Mouse (Mus musculus): ENCODE results near the gene Olfr1393. TPM values are rescaled to one million over a fixed set of nuclear protein-coding genes. Genes with fewer than 3 reads are reported as not detected.
A peak's percentile ranks its signal among the peaks of the same experiment; 100 is the strongest.
"Not testable (repeated sequence)": the region's sequence is repeated elsewhere in the genome, so short reads cannot be mapped to it uniquely, and the experiment has no call there.

The Olfr1393 gene
- polyA plus RNA-seq, 1 experiment = 0.72 TPM

DNA sequence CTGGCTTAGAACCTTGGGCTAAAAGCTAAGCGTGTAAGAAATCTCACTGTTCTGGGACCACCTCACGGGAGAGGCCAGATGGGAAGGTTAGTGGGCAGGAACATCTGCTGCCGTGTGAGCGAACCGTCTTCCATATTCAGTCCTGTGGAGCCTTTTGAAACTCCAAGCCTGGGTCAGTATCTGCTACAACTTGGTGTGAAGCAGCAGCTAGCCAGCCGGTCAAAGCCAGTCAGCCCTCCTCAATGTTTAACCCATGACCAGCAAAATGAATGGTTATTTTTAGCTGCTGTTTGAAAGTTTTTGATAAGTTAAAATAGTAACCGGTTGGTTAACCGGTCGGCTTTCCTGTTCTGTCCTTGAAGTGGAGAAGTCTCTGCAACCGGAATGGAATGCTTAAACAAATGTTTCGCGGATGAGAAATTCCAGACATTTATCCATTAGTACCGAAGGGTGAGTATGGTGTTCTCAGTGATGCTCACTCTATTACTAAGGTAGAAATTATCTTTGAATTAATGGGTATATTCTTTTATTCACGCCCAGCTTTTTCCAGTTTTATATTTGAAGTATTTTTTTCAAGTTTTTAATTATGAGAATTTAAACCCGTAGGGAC lies 10.0 kb upstream of the Olfr1393 start:
- Histone ChIP-seq H3K27ac (ENCODE audit: insufficient read depth, low read depth, low read length) (peak overlapping the region; percentile 96), H3K4me1 (ENCODE audit: control insufficient read depth, insufficient read depth, low read length) (peaks cover 24% of the 10 kb centered on the region), H3K27me3 (replicated peaks; ENCODE audit: control insufficient read depth, insufficient read depth, low read length) (no peaks in the 10 kb centered on the region), H3K36me3 (ENCODE audit: control insufficient read depth, insufficient read depth, low read length) (0 out of 2 replicates have a peak, but pooled peaks cover 1% of the 10 kb centered on the region), H3K4me3 (ENCODE audit: insufficient read depth, low read depth, low read length) (no peak overlapping the region)
- peak; percentile 84 for DNase-seq
- TF ChIP-seq CTCF (conservative IDR thresholded peaks at IDR 0.05; ENCODE audit: insufficient read depth, insufficient read length, low read depth, low read length) (no peak), POLR2A (IDR thresholded peaks at IDR 0.05; ENCODE audit: low read depth, low read length) (no peak)
- WGBS = 43% methylated on average over 15 of the region's 15 CpGs

DNA sequence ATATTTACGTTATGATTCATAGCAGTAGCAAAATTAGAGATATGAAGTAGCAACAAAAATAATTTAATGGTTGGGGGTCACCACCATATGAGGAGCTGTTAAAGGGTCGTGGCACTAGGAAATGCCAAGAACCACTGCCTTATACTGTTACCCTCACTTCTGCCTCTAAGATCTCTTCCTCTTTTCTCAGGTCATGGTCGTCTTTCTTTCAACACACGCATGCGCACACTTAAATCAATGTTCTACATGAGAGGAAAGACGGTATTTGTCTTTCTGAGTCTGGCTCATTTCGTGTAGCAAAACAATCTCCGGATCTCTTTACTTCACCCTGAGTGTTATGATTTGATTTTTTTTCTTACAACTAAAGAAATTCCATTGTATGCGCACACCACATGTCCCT lies 8.3 kb upstream of the Olfr1393 start:
- no peak for DNase-seq
- Histone ChIP-seq H3K27me3 (replicated peaks; ENCODE audit: control insufficient read depth, insufficient read depth, low read length) (no peaks in the 10 kb centered on the region), H3K4me1 (ENCODE audit: control insufficient read depth, insufficient read depth, low read length) (peaks cover 21% of the 10 kb centered on the region), H3K4me3 (ENCODE audit: insufficient read depth, low read depth, low read length) (no peak overlapping the region), H3K36me3 (ENCODE audit: control insufficient read depth, insufficient read depth, low read length) (no peaks in the 10 kb centered on the region), H3K27ac (ENCODE audit: insufficient read depth, low read depth, low read length) (no peak overlapping the region)
- no peak for TF ChIP-seq POLR2A (IDR thresholded peaks at IDR 0.05; ENCODE audit: low read depth, low read length)
- no peak for TF ChIP-seq CTCF (conservative IDR thresholded peaks at IDR 0.05; ENCODE audit: insufficient read depth, insufficient read length, low read depth, low read length)
- 82% methylated on average over 9 of the region's 9 CpGs for WGBS

DNA sequence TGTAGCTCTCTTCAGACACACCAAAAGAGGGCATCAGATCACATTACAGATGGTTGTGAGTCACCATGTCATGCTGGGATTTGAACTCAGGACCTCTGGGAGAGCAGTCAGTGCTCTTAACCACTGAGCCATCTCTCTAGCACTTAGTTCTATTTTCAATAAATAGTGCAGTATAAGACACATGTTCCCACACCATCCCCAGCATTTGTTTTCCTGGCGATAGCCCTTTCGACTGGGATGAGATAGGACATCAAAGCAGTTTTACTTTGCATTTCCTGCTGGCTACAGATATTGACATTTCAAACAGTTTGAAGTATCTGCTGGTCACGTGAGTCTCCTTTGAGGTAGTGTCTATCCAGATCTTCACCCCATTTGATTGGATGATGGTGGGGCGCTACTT lies 7.7 kb upstream of the Olfr1393 start:
- Histone ChIP-seq H3K27ac (ENCODE audit: insufficient read depth, low read depth, low read length) (no peak overlapping the region), H3K4me1 (ENCODE audit: control insufficient read depth, insufficient read depth, low read length) (peaks cover 21% of the 10 kb centered on the region), H3K27me3 (replicated peaks; ENCODE audit: control insufficient read depth, insufficient read depth, low read length) (no peaks in the 10 kb centered on the region), H3K36me3 (ENCODE audit: control insufficient read depth, insufficient read depth, low read length) (no peaks in the 10 kb centered on the region), H3K4me3 (ENCODE audit: insufficient read depth, low read depth, low read length) (no peak overlapping the region)
- DNase-seq = no peak
- TF ChIP-seq CTCF (conservative IDR thresholded peaks at IDR 0.05; ENCODE audit: insufficient read depth, insufficient read length, low read depth, low read length) = no peak
- TF ChIP-seq POLR2A (IDR thresholded peaks at IDR 0.05; ENCODE audit: low read depth, low read length) = no peak
- 91% methylated on average over 4 of the region's 4 CpGs for WGBS

GRCm38 (mm10) chr11:49271334-49271733 lies 6.8 kb upstream of the Olfr1393 start:
- no peaks in the 10 kb centered on the region for H3K27me3 ChIP-seq (replicated peaks; ENCODE audit: control insufficient read depth, insufficient read depth, low read length)
- peaks cover 15% of the 10 kb centered on the region for H3K4me1 ChIP-seq (ENCODE audit: control insufficient read depth, insufficient read depth, low read length)
- H3K36me3 ChIP-seq (ENCODE audit: control insufficient read depth, insufficient read depth, low read length) = no peaks in the 10 kb centered on the region
- H3K27ac ChIP-seq (ENCODE audit: insufficient read depth, low read depth, low read length) = no peak overlapping the region
- DNase-seq = peak; percentile 70
- WGBS = 29% methylated on average over 7 of the region's 7 CpGs
- TF ChIP-seq POLR2A (IDR thresholded peaks at IDR 0.05; ENCODE audit: low read depth, low read length) (no peak), CTCF (conservative IDR thresholded peaks at IDR 0.05; ENCODE audit: insufficient read depth, insufficient read length, low read depth, low read length) (no peak)
- no peak overlapping the region for H3K4me3 ChIP-seq (ENCODE audit: insufficient read depth, low read depth, low read length)

DNA sequence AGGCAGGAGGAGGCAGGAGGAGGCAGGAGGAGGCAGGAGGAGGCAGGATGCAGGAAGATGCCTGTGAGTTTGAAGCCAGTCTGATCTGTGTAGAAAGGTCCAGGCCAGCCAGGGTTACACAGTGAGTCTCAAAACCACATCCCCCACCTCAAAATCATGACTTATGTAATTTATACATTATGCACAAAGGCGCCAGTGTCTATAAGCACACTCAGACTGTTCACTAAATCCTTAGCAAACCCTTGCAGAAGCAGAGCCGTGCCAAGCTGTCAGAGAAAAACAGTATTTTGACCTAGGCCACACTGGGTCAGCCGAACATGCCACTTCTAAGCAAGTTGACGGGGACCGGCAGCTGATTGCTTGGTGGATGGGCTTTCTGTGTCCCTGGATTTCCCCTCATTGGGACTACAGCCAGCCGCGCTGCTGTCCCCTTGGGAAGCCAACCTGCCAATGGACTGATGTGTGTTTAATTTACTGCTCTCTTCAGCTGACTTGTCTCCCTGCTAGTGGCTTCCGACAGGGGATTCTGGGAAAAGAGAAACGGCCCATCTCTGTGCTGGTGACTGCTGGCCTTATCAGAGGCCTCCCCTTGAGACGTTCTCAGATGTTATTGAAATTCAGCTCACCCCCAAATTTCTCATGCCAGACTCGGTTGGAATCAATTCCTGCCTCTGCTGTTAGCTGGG lies 4.1 kb upstream of the Olfr1393 start:
- 82% methylated on average over 11 of the region's 11 CpGs for WGBS
- Histone ChIP-seq H3K4me3 (ENCODE audit: insufficient read depth, low read depth, low read length) (no peak overlapping the region), H3K27me3 (replicated peaks; ENCODE audit: control insufficient read depth, insufficient read depth, low read length) (no peaks in the 10 kb centered on the region), H3K36me3 (ENCODE audit: control insufficient read depth, insufficient read depth, low read length) (no peaks in the 10 kb centered on the region), H3K4me1 (ENCODE audit: control insufficient read depth, insufficient read depth, low read length) (peaks cover 3% of the 10 kb centered on the region; the same call in 1 of the 2 replicates), H3K27ac (ENCODE audit: insufficient read depth, low read depth, low read length) (no peak overlapping the region)
- DNase-seq = no peak
- no peak for TF ChIP-seq POLR2A (IDR thresholded peaks at IDR 0.05; ENCODE audit: low read depth, low read length)
- TF ChIP-seq CTCF (conservative IDR thresholded peaks at IDR 0.05; ENCODE audit: insufficient read depth, insufficient read length, low read depth, low read length) = no peak

DNA sequence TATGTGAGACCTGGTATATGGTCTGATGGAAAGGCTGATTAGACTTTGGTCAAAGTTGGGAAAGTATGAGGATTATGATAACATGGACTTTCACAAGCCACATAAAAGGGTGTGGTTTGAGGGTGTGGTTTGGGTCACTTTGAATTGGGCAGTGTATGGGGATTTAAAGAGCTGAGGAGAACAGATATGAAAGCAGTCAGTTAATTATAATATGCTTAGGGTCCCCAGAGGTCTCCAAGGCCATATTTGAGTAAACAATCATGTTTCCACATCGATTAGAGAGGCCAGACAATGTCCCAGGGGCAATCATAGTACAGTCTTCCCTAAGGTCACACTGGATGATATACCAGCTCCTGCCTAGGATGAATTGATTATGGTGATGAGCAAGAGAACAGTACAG lies 6.9 kb downstream of the Olfr1393 start, which contains the start of gene Olfr1392:
Olfr1392 (plus strand) TSS at position 301 of the 400 bp plus-strand sequence.
- not testable (repeated sequence) for DNase-seq; H3K4me3 ChIP-seq (ENCODE audit: insufficient read depth, low read depth, low read length); H3K27ac ChIP-seq (ENCODE audit: insufficient read depth, low read depth, low read length); H3K36me3 ChIP-seq (ENCODE audit: control insufficient read depth, insufficient read depth, low read length); H3K4me1 ChIP-seq (ENCODE audit: control insufficient read depth, insufficient read depth, low read length); H3K27me3 ChIP-seq (replicated peaks; ENCODE audit: control insufficient read depth, insufficient read depth, low read length)
- WGBS = 49% methylated on average over 1 of the region's 1 CpGs

- H3K36me3 ChIP-seq (ENCODE audit: control insufficient read depth, insufficient read depth, low read length) = no peaks in the 10 kb centered on the region
- H3K4me3 ChIP-seq (ENCODE audit: insufficient read depth, low read depth, low read length) = no peak overlapping the region
- 75% methylated on average over 2 of the region's 2 CpGs for WGBS
- DNase-seq = no peak
- no peaks in the 10 kb centered on the region for H3K27me3 ChIP-seq (replicated peaks; ENCODE audit: control insufficient read depth, insufficient read depth, low read length)
- no peak overlapping the region for H3K27ac ChIP-seq (ENCODE audit: insufficient read depth, low read depth, low read length)
- H3K4me1 ChIP-seq (ENCODE audit: control insufficient read depth, insufficient read depth, low read length) = no peaks in the 10 kb centered on the region
- TF ChIP-seq POLR2A (IDR thresholded peaks at IDR 0.05; ENCODE audit: low read depth, low read length) = no peak
These were observed 9.1 kb downstream of the Olfr1393 start for GRCm38 (mm10) chr11:49287251-49287650.

Measured in kidney, adult 2 months (tissue).